Mouse (Mus musculus): Measurements from ENCODE around the gene Ddx27.

Gene Ddx27

DNA sequence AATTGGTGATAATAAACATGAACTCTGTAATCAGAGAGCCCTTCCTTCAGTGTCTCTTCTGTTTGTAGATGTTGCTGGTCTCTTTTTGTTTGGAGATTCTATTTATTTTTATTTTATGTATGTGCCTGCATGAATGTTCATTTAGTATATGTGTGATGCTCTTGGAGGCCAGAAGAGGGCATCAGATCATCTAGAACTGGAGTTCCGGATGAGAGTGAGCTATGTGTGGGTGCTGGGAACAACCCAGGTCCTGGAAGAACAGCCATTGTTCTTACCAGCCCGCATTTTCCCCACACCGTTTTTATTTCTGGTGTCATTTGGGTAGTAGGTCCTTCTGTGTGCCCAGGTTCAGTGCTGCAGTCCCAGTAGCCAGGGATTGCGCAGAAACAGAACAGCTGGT, 15.5 kb downstream of the Ddx27 start:
- DNase-seq: no peak

DNA sequence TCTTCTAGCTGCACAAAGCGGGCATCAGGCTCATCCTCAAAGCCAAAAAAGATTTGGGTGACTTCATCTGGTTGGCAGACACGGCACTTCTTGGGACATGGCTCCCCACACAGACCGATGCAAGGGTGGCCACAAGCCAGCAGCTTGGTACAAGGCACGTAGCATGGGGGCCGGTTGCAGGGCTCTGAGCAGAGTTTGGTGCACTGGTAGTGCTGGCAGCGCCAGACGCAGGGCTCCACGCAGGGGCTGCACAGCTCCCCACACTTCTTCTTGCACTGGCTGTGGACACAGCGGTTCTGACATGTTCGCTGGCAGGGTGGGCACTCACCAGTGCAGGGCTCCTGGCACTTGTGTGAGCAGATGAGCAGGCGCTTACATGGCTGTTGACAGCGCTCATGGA, 22.7 kb downstream of the Ddx27 start:
- DNase-seq: no peak

DNA sequence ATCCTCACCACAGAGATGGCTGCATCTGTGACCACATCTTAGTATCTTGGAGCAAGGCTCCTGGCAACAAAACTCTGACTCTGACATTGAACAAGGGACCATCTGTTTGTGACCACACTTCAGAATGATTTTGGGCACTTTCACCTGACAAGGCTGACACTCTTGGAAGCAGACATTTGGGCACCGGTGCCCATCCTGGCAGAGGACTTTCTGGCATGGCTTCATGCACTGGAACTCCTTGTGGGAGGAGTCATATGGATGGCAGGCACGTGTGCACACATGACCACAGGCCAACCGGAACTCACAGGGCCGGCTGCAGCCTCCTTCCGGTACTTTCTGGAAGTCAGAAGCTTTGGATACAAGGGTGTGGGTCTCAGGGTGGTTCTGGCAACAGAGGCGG, 23.3 kb downstream of the Ddx27 start:
- peak in 1 of 2 experiments; percentile 35 for DNase-seq

DNA sequence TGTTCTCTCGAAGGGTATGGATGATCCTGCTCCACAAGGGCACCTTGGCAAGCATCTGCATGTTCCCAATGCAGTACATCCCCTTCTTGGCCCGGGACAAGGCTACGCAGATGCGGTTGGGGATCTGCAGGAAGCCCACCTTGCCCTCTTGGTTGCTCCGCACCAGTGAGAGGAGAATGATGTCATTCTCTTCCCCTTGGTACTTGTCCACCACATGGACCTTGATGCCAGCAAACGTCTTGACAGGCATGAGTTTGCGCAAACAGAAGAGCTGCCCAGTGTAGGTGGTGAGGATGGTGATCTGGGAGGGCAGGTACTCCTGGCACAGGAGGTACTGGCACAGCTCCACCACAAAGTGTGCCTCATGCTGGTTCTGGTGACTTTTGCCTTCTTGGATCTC, 23.7 kb downstream of the Ddx27 start:
- DNase-seq: peak in 1 of 2 experiments; percentile 20

DNA sequence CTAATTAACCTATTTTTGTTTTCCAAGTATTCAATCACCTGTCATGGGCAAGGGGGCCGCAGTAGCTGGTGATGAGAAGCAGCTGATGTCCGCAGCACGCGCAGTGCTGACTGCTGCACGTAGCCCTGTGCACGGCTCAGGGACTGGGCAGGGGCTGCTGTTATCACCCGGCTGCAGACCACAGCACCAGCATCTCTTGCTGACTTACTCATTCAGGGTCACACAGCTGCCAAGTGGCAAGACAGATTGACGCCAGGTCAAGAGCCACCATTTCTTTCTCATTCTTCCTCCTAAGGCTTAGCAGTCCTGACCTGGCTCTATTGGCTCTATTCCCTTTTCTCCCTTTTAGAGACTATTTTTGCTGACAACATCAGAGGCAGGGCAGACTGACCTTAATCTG, 24.4 kb downstream of the Ddx27 start:
- DNase-seq: no peak

DNA sequence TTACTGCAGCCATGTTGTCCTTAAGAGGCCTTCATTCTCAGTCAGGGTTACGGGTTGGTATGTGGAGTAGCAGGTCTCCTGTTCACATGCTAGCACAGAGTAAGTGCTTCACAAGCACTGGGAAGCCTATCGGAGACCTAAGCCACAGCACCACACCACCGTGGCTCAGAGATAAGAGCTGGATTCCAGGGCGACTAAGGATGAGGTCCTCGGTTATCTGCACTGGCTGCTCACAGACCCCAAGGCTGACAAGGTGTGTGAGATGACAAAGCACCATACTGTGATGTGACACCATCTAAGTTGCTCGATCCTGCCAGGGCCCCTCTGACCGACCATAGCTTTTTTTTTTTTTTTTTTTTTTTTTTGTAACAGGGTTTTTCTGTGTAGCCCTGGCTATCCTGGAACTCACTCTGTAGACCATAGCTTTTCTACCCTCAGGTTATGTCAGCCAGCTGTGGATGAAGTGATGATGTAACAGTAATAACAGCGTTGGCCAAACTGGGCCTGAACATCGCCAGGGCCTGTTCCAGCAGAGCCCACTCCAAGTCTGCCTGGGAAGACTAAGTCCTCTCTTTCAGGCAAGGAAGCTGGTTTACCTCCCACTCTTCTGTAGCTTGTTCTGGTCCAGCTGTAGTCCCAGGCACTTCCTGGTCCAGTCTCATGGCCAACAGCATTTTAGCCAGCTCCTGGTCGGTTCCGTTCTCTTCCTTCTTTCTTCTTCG, 28.6 kb downstream of the Ddx27 start:
- DNase-seq: no peak

DNA sequence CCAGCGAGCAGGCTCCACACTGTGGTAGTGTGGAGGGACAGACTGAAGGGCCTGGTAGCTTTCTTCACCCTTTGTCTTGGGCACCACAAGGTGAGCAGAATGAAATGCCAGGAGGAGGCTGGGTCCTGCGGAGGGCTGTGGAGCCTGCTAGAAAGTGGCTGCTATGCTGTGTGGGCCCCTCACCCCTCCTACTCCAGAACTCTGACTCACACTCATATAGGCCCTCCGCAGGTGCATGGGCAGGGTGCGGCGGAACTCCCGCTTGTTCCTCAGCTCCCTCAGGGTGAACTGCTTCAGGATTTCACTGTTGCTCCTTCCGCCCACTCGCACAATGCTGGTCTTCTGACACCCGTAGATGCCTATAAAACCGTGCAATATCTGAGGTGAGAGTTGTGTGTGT, 33.2 kb downstream of the Ddx27 start:
- no peak for DNase-seq

DNA sequence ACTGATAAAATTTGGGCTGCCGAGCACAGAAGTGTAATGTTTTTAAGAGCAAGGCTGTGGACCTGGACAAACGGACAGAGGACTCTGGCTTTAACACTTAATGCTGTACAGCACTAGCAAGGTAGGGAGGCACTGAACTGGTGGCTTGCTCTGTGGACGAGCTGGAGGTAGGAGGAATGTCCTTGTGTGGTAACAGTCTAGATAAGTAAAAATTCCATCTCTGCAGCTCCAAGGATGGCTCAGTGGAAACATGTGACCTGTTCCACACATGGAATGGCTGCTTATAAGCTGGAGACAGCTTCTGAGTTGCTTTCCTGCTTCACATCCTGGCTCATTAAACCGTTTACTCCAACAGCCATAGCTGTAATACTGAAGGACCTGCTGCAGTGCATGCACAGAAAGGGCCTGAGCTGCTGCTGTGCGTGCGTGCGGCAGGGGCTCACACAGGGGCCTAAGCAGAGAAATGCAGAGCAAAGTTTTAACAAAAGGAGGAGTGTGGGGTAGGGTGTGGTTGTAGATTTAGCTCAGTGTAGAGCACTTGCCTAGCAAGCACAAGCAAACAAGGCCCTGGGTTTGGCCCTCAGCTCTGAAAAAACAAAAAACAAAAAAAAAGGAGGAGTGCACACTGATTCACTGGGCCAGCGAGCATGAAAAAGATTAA, 33.8 kb downstream of the Ddx27 start:
- DNase-seq: no peak

DNA sequence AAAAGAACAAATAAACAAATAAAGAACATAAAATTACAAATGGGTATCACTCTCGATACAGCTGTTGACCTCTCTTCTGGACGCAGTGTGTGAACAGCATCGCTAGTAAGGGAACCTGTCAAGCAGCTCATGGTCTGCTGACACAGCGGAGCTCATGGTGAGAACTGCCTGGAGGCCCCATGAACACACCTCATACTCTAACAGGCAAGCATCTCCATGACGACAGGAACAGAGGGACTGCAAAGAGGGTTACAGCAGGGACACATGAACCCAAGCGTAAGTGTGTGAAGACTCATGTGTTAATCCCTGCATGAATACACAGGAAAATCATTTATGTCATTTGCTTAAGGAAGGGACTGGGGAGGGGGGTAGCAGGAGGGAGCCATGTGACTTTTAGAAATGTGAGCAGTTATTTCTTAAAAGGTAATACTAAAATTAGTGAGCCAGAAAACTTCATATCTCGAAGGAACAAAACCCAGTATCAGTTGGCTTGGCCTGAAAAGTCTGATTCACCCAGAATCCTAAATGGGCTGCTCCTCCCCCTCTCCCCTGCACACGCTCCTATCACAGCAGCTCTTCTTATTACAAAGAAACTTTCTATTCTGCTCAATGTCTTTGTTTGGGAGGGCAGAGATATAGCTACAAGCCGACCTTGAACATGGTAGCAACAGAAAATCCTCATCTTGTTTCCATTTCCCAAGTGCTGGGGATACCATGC, 38.3 kb downstream of the Ddx27 start:
- DNase-seq: no peak

DNA sequence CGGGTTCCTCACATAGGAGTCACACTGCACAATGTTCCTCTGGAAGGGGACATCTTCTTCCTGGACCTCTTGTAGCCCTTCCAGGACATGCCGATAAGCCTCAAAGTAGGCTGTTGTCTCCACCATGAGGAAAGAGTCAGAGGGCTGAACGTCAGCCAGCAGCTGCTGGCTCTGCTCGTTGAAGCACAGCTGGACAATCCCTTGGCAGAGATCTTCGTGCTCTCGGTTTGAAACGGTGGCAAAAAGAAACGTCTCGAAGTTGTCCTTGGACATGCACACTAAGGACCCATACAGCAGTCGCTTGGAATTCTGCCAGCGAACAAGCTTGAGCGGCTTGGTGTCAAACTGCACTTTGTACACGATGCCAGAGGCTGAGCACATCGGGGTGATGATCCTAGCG, 40.4 kb downstream of the Ddx27 start:
- DNase-seq: no peak

DNA sequence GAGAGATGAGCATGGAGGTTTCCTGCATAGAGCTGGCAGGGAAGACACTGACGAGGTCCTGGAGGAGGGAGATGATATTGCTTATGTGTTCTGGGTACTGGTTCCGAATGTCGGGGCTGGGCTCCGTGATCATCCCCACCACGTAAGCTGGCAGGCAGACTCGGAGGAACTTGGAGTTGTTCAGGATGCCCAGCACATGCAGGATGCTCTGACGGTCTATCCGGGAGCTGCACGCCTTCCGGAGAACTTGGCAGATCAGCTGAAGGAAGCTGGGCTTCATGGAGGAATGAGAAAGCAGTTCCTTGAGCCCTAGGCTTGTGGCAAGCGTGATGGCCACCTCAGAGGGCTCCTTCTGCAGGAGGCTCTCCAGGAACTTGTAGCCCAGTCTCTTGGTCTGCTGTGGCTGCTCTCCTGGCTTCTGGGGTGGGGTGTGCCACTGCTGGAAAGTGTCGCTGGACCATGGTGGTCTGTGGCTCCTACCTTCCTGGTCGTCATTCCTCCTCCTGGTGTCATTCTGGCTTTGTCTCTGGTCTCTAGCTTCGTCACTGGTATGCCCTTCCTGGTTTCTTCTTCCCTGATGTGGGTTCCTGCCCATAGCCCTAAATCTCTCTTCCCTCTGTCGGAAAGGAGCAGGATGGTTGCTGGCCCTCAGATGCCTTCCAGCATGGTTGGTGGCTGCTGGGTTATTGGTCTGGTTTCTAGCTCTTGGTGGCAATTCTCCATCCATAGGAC, 41.4 kb downstream of the Ddx27 start:
- no peak for DNase-seq

DNA sequence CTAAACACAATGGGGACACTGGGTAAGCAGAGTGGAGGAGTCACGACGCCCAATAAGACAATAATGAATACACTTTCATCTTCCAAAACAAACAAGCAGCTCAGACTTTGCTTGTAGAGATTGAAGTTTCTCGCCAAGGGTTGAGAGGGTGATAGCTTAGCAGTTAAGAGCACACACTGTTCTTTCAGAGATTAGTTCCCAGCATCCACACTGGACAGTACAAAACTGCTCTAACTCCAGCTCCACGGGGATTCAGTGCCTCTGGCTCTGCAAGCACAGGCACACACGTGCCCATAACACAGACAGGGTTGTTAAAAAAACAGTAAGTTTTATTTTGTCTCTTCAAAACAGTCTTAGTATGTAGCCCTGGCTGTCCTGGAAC, 41.9 kb downstream of the Ddx27 start:
- no peak for DNase-seq

DNA sequence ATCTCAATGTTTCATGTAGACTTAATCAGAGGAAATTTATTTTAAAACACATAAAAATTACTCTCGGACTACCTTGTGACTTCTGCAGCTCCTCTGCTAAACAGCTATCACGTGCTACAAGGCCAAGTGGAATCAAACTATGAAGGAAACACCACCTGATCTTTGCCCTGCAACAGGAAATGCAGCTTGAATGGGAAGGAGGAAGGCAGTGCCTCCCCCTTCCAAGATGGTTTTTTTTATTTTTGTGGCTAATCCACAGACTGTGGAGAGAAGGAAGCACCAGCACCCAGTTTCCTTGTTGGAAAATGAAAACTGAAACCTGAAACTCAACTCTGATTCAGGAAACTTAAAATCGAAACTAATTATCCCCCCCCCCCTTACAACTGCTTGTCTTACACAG, 43.2 kb downstream of the Ddx27 start:
- no peak for DNase-seq

DNA sequence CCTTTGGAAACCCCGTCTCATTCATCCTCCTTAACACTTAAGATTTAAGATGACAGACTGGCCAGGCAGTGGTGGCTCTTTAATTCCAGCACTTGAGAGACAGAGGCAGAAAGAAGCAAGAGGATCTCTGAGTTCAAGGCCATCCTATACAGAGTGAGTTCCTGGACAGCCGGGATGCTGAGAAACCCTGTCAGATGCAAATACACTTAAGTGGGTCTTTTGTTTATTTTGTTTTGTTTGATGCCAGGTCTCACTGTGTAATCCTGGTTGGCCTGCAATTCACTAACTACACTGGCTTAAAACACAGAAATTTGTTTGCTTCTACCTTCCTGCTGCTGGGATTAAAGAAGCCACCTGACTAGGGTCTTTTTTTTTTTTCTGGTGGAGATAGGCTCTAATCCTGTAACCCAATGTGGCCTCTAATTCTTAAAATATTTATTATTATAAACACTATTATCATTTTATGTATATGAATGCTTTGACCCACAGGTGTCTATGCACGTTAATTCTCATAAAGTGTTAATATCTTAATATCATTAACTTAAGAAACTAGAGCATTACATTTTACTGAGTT, 43.9 kb downstream of the Ddx27 start:
- DNase-seq: no peak

DNA sequence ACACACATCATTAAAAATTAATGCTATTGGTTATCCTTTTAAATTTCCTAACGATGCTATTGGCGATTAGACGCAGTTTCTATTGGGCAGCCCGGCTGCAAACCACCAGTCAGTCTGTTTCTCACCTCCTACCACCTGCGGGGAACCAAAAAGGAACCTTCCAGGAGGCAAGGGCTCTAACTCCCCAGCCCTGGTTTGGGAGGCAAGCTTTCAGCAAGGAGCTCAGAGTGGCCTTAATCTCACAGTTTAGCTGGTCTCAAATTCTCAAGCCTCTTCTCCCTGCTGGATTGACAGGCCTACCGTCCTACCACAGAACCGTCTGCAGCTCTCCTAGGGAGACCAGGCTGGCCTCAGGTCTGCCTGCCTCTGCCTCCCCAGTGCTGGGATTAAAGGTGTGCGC, 44.5 kb downstream of the Ddx27 start:
- DNase-seq: no peak

DNA sequence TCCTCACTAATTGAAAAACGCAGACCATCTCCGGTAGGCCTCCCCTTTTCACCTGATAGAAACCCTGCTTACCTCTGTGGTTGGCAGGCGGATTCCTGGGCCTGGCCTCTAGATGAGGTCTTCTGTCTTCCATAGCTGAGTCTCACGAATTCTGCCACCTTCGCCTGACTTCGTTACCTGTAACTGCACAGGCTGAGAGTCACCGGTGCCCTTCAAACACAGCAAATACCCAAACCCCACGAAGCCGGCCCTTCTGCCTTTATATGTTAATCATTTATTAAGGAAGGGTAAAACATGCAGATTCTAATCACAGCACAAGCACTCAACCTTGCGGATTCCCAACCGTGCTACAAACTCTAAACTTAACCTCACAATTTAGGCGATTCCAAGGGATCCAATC, 45.0 kb downstream of the Ddx27 start:
- DNase-seq: no peak

DNA sequence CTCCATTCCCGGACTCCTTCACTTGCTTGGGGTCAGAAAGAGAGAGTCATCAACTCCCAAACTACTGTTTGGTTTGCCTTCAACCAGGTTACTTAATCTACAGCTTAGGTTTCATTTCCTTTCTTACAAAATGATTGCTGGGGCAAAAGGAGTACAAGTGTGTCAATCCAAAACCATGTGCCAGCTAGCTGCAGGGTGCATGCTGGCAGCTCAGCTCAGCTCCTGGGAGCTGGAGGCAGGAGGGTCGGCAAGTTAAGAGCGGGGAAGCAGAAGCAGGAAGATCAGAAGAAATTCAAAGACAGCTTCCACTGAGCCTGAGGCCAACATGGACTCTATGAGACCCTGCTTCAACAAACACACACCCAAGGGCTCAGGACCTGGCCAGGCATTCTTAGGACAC, 45.4 kb downstream of the Ddx27 start:
- DNase-seq: no peak

DNA sequence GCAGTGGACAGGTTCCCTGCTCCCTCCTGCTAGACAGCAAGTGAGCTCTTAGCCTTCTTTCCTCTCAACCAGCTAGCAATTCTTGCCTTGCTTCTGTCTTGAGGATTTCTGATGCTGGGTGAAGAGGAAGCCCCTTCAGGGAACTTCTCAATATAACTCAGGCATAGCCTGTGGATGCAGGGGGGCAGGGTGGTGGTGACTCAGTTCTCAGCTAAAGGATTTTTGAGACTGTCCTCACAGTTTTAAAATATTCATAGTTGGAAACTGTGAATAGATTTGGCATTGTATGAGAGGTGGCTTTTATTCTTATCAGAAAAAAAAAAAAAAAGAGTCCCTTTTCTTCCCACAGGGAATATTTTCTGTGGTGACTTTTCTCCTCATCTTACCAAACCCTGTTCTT, 45.8 kb downstream of the Ddx27 start:
- DNase-seq: no peak

DNA sequence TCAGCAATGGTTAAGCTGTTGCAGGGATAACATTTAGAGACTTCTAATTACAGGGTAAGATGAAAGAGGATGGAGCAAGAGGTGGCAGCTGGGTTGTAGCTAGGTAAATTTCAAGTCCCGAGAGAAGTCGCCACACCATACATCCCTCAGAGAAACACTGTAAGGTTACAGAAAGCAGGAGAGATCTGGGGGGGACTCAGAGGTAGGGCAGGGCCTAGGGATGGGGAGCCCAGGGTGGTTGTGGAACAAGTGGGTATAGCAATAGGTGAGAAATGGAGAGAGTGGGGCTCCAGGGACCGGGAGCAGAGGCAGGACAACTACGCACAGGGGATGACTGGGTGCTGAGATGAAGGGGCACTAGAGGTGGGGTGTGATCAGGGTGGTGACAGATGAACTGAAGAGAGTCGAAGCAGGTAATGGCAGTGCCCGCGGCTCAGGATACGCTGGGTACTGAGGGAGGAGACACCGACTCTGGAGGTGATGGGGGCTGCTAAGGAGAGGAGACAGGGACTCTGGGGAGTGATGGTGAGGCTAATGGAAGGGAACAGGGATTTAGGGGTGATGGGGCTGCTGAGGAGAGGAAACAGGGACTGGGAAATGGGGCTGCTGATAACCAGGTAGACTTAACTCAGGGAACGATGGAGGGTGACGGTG, 46.5 kb downstream of the Ddx27 start:
- DNase-seq: no peak

DNA sequence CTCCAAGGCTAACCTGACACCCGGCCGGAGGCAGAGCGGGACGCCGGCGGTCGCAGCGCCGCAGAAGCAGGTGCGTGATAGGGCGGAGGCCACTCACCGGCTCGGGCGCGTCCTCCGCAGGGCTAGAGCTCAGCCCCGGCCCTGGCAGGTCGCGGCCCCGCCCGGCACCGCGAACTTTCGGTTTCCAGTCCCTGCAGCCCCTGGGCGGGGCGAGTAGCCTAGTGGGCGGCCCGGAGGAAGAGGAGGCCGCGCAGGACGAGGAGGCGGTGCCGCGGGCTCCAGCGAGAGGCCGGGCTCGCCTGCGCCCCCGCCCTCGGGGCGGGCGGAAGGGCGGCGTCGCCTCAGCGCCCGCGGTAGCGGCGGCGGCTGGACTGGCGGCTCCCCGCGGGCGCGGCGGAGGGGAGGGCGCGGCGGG, 47.5 kb downstream of the Ddx27 start:
- peak; percentile 92 for DNase-seq

DNA sequence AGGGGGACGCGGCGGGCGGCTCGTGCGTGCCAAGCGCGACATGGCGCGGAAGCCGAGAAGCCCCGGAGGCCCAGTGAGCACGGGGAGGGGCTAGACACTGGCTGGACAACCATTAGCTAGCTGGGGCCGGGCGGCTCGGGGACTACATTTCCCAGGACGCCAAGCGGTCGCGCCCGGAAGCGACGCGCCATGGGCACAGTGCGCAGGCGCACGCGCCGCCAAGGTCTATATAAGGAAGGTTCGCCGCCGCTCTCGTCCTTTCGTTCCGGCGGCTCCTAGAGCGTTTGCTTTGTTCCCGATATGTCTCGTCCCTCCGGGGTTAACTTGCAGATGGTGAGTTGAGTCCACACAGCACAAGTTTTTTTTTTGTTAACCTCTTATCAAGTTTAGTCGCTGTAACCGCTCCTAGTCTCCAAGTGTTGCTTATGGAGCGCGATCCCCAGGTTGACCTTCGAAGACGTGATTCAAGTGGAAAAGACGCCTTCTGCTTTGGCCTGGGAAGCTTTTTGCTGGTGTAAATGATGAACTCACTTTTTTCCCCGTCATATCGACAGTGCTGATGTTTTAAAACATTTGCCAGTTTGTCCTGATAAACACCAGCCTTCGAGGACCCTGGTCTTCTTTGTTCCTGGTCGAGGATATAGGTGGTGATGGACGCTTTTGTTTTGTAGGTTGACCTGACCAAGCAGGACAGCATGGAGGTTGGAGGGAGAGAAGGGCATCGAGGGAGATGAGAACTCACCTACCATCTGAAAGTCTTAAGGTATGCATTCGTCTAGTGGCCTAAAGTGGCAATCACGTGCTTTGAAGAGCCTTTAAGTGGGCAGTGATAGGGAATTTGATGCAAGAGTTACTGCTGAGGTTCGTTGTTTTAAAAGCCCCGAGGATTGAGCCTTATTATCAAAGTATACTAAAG, 48.2 kb downstream of the Ddx27 start, which contains the start of gene Znfx1:
Gene Znfx1, minus strand, starts transcription at position 51 of the 916 bp plus-strand sequence.
- DNase-seq: peak; percentile 94 to 98

All from cerebellum, adult 18-20 months (tissue).